Mouse (Mus musculus) hindbrain, embryonic 14.5 days (tissue): Measurements from ENCODE around the gene Rbms1. TPM values are rescaled to one million over a fixed set of nuclear protein-coding genes. Genes with fewer than 3 reads are reported as not detected.
A peak's percentile ranks its signal among the peaks of the same experiment; 100 is the strongest.

Experiments used
- ATAC-seq: fragments of 200-750 bp; cut with Nextera tagmentation; 2 replicates; pipeline ENCODE4 v1.8.0; 2017; ENCODE audit warnings: moderate number of reproducible peaks, mild to moderate bottlenecking, moderate TSS enrichment, moderate library complexity; ENCODE audit not compliant: low FRiP score
- DNase-seq: peaks from one replicate; pipeline ENCODE4 v3.0.0-alpha.2; 2015; ENCODE audit warnings: low spot score
- H3K27ac ChIP-seq: fragments of 300-500 bp; sonication (generic); 2 replicates; pipeline ENCODE4 v1.5.1; 2014; ENCODE audit warnings: mild to moderate bottlenecking, moderate library complexity
- H3K27me3 ChIP-seq: fragments of 300-500 bp; sonication (generic); 2 replicates; pipeline ENCODE4 v1.6.1; 2014; ENCODE audit warnings: mild to moderate bottlenecking, low read length, mixed read lengths; ENCODE audit not compliant: control insufficient read depth, insufficient read depth
- H3K36me3 ChIP-seq: fragments of 300-500 bp; sonication (generic); replicated peaks from 2 replicates; pipeline ENCODE4 v1.6.1; 2014; ENCODE audit not compliant: control insufficient read depth, insufficient read depth
- H3K4me1 ChIP-seq: fragments of 300-500 bp; sonication (generic); replicated peaks from 2 replicates; pipeline ENCODE4 v1.6.1; 2014; ENCODE audit warnings: antibody characterized with exemption, low read length, mixed read lengths; ENCODE audit not compliant: control insufficient read depth, insufficient read depth
- H3K4me2 ChIP-seq: fragments of 300-500 bp; sonication (generic); replicated peaks from 2 replicates; pipeline ENCODE4 v1.6.1; 2014; ENCODE audit warnings: mild to moderate bottlenecking, moderate library complexity
- H3K4me3 ChIP-seq: fragments of 300-500 bp; sonication (generic); replicated peaks from 2 replicates; pipeline ENCODE4 v1.5.1; 2014; ENCODE audit warnings: mild to moderate bottlenecking, low read length
- H3K9ac ChIP-seq: fragments of 300-500 bp; sonication (generic); 2 replicates; pipeline ENCODE4 v1.6.1; 2014
- H3K9me3 ChIP-seq: fragments of 300-500 bp; sonication (generic); 2 replicates; pipeline ENCODE4 v1.6.1; 2016; ENCODE audit warnings: low read length; ENCODE audit not compliant: control insufficient read depth
- WGBS: fragments of 180-500 bp; shearing (Covaris S2); extraction: QIAGEN DNeasy Blood & Tissue Kit; methylation state at CpG from one replicate; pipeline ENCODE4 v1.1.7; 2014; 5-methylcytosine and 5-hydroxymethylcytosine counted together
- polyA plus RNA-seq: library from polyadenylated mRNA; unstranded; fragments of >200 nt; fragmentation: Nextera tagmentation; extraction: Ambion mirVana; gene quantifications from 2 replicates; pipeline ENCODE4 v1.2.1, GENCODE M21; 2014

Gene Rbms1
- polyA plus RNA-seq, 1 experiment from 2014 or later, result 64.9 TPM

- DNase-seq (no peak), ATAC-seq (no peak)
- no peak overlapping the region for H3K9ac ChIP-seq
- no peak overlapping the region for H3K4me2 ChIP-seq
- H3K9me3 ChIP-seq, result no peaks in the 10 kb centered on the region
- 0 out of 2 replicates have a peak, but pooled peaks cover 17% of the 10 kb centered on the region for H3K27me3 ChIP-seq
- WGBS, result 69% methylated on average over 9 of the region's 9 CpGs
- H3K4me1 ChIP-seq, result peaks cover 23% of the 10 kb centered on the region
- H3K36me3 ChIP-seq, result no peaks in the 10 kb centered on the region; the same call in 1 of the 2 replicates
- H3K4me3 ChIP-seq, result no peak overlapping the region
- peak overlapping the region; percentile 63; the same call in 1 of the 2 replicates for H3K27ac ChIP-seq
These were observed 167.1 kb downstream of the Rbms1 start for GRCm38 (mm10) chr2:60795861-60796260.

- DNase-seq (no peak), ATAC-seq (no peak)
- Histone ChIP-seq H3K27ac (no peak overlapping the region), H3K9me3 (no peaks in the 10 kb centered on the region), H3K36me3 (peaks cover 5% of the 10 kb centered on the region; the same call in 1 of the 2 replicates), H3K4me2 (no peak overlapping the region), H3K27me3 (0 out of 2 replicates have a peak, but pooled peaks cover 13% of the 10 kb centered on the region), H3K4me1 (peaks cover 23% of the 10 kb centered on the region), H3K4me3 (no peak overlapping the region), H3K9ac (no peak overlapping the region)
- WGBS, result 76% methylated on average over 4 of the region's 4 CpGs
These were observed 170.5 kb downstream of the Rbms1 start for GRCm38 (mm10) chr2:60792506-60792905.

GRCm38 (mm10) chr2:60789126-60789525 is 173.9 kb downstream of the Rbms1 start:
- no peak overlapping the region for H3K27ac ChIP-seq
- no peak overlapping the region for H3K4me3 ChIP-seq
- no peak overlapping the region for H3K9ac ChIP-seq
- H3K4me1 ChIP-seq, result peaks cover 8% of the 10 kb centered on the region
- peaks cover 5% of the 10 kb centered on the region; the same call in 1 of the 2 replicates for H3K36me3 ChIP-seq
- no peak overlapping the region for H3K4me2 ChIP-seq
- WGBS, result 44% methylated on average over 3 of the region's 3 CpGs
- 0 out of 2 replicates have a peak, but pooled peaks cover 9% of the 10 kb centered on the region for H3K27me3 ChIP-seq
- no peaks in the 10 kb centered on the region for H3K9me3 ChIP-seq
- DNase-seq (no peak), ATAC-seq (no peak)

GRCm38 (mm10) chr2:60788173-60788908 is 174.7 kb downstream of the Rbms1 start:
- DNase-seq (no peak), ATAC-seq (peak; percentile 73)
- Histone ChIP-seq H3K36me3 (peaks cover 5% of the 10 kb centered on the region; the same call in 1 of the 2 replicates), H3K9me3 (no peaks in the 10 kb centered on the region), H3K27ac (peak overlapping the region; percentile 30), H3K4me1 (peaks cover 8% of the 10 kb centered on the region), H3K27me3 (0 out of 2 replicates have a peak, but pooled peaks cover 1% of the 10 kb centered on the region), H3K4me3 (no peak overlapping the region), H3K9ac (no peak overlapping the region), H3K4me2 (no peak overlapping the region)
- 21% methylated on average over 6 of the region's 6 CpGs for WGBS

- Histone ChIP-seq H3K9me3 (no peaks in the 10 kb centered on the region), H3K4me3 (no peak overlapping the region), H3K36me3 (peaks cover 5% of the 10 kb centered on the region; the same call in 1 of the 2 replicates), H3K27ac (no peak overlapping the region), H3K27me3 (no peaks in the 10 kb centered on the region), H3K4me1 (peaks cover 8% of the 10 kb centered on the region), H3K9ac (no peak overlapping the region), H3K4me2 (no peak overlapping the region)
- 92% methylated on average over 5 of the region's 5 CpGs for WGBS
- DNase-seq (no peak), ATAC-seq (no peak)
These were observed 175.9 kb downstream of the Rbms1 start for GRCm38 (mm10) chr2:60787088-60787487.

GRCm38 (mm10) chr2:60786289-60786688 is 176.7 kb downstream of the Rbms1 start:
- no peak for DNase-seq
- 47% methylated on average over 10 of the region's 10 CpGs for WGBS
- Histone ChIP-seq H3K4me3 (no peak overlapping the region), H3K9ac (no peak overlapping the region), H3K27ac (no peak overlapping the region), H3K4me2 (no peak overlapping the region), H3K4me1 (peaks cover 8% of the 10 kb centered on the region), H3K27me3 (no peaks in the 10 kb centered on the region), H3K36me3 (peaks cover 13% of the 10 kb centered on the region; the same call in 1 of the 2 replicates), H3K9me3 (no peaks in the 10 kb centered on the region)
- ATAC-seq, result peak; percentile 47; the same call in 1 of the 2 replicates

- WGBS, result 65% methylated on average over 3 of the region's 3 CpGs
- DNase-seq, result no peak
These were observed 188.5 kb downstream of the Rbms1 start for GRCm38 (mm10) chr2:60774501-60774900.

GRCm38 (mm10) chr2:60773592-60773991 is 189.4 kb downstream of the Rbms1 start:
- 82% methylated on average over 5 of the region's 5 CpGs for WGBS
- Histone ChIP-seq H3K4me3 (no peak overlapping the region), H3K4me2 (no peak overlapping the region), H3K4me1 (no peaks in the 10 kb centered on the region), H3K9ac (no peak overlapping the region), H3K9me3 (0 out of 2 replicates have a peak, but pooled peaks cover 12% of the 10 kb centered on the region), H3K27ac (no peak overlapping the region), H3K27me3 (no peaks in the 10 kb centered on the region), H3K36me3 (peaks cover 51% of the 10 kb centered on the region)
- no peak for ATAC-seq
- DNase-seq, result peak; percentile 67

More at GRCm38 (mm10) chr2:60774501-60774900, 188.5 kb downstream of the Rbms1 start:
- Histone ChIP-seq H3K4me3 (no peak overlapping the region), H3K27me3 (no peaks in the 10 kb centered on the region), H3K9ac (no peak overlapping the region), H3K36me3 (peaks cover 51% of the 10 kb centered on the region), H3K4me2 (no peak overlapping the region), H3K4me1 (no peaks in the 10 kb centered on the region), H3K9me3 (0 out of 2 replicates have a peak, but pooled peaks cover 12% of the 10 kb centered on the region), H3K27ac (no peak overlapping the region)
- ATAC-seq, result no peak

- no peak for DNase-seq
- Histone ChIP-seq H3K27me3 (no peaks in the 10 kb centered on the region), H3K4me3 (no peak overlapping the region), H3K27ac (no peak overlapping the region), H3K4me2 (no peak overlapping the region), H3K9ac (no peak overlapping the region), H3K4me1 (no peaks in the 10 kb centered on the region), H3K9me3 (0 out of 2 replicates have a peak, but pooled peaks cover 10% of the 10 kb centered on the region), H3K36me3 (peaks cover 43% of the 10 kb centered on the region)
- ATAC-seq, result no peak
- WGBS, result 45% methylated on average over 8 of the region's 8 CpGs
These were observed 196.6 kb downstream of the Rbms1 start for GRCm38 (mm10) chr2:60766420-60766819.
